Mouse (Mus musculus): Measurements from ENCODE around the gene Antxr1. TPM values are rescaled to one million over a fixed set of nuclear protein-coding genes. Genes with fewer than 3 reads are reported as not detected.

Antxr1 gene
- polyA plus RNA-seq, 1 experiment from 2014 or later: 7.4 TPM

DNA sequence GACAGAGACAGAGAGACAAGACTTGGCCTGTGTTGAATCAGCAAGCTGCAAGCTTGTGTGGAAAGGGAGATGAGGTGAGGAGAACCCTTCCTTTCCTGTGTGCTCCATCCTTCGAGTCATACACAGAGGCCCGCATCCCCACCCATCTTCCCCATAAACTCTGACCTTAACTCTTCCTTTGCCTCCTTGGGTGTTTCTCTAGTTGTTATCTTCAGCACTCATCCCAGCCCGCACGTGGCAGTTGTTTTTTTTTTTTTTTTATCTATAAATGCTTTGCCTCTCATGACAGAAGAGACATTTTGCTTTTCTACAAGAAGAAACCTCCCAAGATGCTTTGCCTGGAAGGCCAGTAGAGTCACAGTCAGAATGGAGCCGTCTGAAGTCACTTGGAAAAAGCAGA is 197.1 kb downstream of the Antxr1 start:
- DNase-seq (ENCODE audit: low spot score): no peak
- H3K27ac ChIP-seq (ENCODE audit: low read depth, low read length): no peak overlapping the region
- H3K4me2 ChIP-seq (replicated peaks; ENCODE audit: low read depth, low read length): no peak overlapping the region
- H3K36me3 ChIP-seq (ENCODE audit: control insufficient read depth, insufficient read depth, low read length): no peaks in the 10 kb centered on the region
- no peak overlapping the region for H3K4me3 ChIP-seq (ENCODE audit: low read depth, low read length)
- H3K9me3 ChIP-seq (ENCODE audit: control insufficient read depth, low read length): no peaks in the 10 kb centered on the region
- H3K4me1 ChIP-seq (replicated peaks; ENCODE audit: control insufficient read depth, insufficient read depth, low read length): no peaks in the 10 kb centered on the region
- H3K9ac ChIP-seq (ENCODE audit: low read depth, low read length): no peak overlapping the region
- no peaks in the 10 kb centered on the region for H3K27me3 ChIP-seq (ENCODE audit: control insufficient read depth, insufficient read depth, low read length)
- WGBS: 84% methylated on average over 5 of the region's 5 CpGs
- ATAC-seq (ENCODE audit: low FRiP score): no peak

DNA sequence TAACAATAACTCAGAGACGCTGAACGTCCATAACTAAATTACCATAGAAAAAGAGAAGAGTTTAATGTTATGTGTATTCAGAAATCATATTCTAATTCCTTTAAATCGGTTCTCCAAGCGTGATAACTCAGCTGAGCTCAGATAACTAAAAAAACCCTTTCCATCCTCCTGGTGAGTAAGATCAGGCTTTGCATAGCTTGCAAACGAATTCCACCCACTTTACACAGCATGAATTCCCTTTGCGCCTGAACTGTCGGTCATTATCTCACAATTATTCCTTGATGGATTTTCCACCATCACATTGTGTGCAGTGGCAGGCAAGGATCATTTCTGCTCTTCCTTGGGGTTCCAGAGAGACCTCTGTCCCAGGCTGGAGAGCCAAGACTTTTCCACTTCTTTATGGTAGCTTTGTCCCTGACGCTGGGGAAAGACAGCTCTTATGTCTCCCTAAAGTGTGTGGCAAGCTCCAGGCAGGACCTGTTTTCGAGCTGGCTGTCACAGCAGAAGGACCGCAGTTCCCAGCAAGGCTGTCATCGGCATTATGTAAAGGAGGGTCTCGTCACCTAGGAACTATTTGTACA is 201.6 kb downstream of the Antxr1 start:
- no peak overlapping the region for H3K9ac ChIP-seq (ENCODE audit: low read depth, low read length)
- 73% methylated on average over 12 of the region's 12 CpGs for WGBS
- H3K27ac ChIP-seq (ENCODE audit: low read depth, low read length): no peak overlapping the region
- H3K36me3 ChIP-seq (ENCODE audit: control insufficient read depth, insufficient read depth, low read length): no peaks in the 10 kb centered on the region
- H3K4me1 ChIP-seq (replicated peaks; ENCODE audit: control insufficient read depth, insufficient read depth, low read length): no peaks in the 10 kb centered on the region
- H3K9me3 ChIP-seq (ENCODE audit: control insufficient read depth, low read length): no peaks in the 10 kb centered on the region; the same call in 1 of the 2 replicates
- DNase-seq (ENCODE audit: low spot score): no peak
- H3K4me2 ChIP-seq (replicated peaks; ENCODE audit: low read depth, low read length): no peak overlapping the region
- H3K4me3 ChIP-seq (ENCODE audit: low read depth, low read length): no peak overlapping the region
- ATAC-seq (ENCODE audit: low FRiP score): no peak
- H3K27me3 ChIP-seq (ENCODE audit: control insufficient read depth, insufficient read depth, low read length): no peaks in the 10 kb centered on the region

DNA sequence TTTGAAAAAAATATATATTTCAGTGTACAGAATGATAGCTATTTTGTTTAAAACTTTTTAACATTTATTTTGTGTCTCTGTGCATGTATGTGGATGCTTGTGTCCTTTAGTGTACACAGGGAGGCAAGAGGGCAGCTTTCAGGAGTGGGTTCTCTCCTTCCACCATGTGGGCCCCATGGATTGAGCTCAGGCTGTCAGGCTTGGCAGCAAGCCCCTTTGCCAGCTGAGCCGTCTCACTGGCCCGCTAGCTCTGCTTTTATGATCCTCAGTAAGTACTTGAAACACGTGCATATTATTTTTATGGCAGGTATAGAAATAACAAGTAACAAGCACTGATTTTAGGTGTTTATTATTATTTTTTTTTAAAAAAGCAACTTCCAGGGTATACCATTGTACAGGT is 202.1 kb downstream of the Antxr1 start:
- no peak overlapping the region for H3K9ac ChIP-seq (ENCODE audit: low read depth, low read length)
- H3K4me2 ChIP-seq (replicated peaks; ENCODE audit: low read depth, low read length): no peak overlapping the region
- WGBS: 90% methylated on average over 3 of the region's 3 CpGs
- ATAC-seq (ENCODE audit: low FRiP score): no peak
- DNase-seq (ENCODE audit: low spot score): no peak
- no peaks in the 10 kb centered on the region; the same call in 1 of the 2 replicates for H3K9me3 ChIP-seq (ENCODE audit: control insufficient read depth, low read length)
- no peak overlapping the region for H3K4me3 ChIP-seq (ENCODE audit: low read depth, low read length)
- H3K27ac ChIP-seq (ENCODE audit: low read depth, low read length): no peak overlapping the region
- H3K27me3 ChIP-seq (ENCODE audit: control insufficient read depth, insufficient read depth, low read length): no peaks in the 10 kb centered on the region
- H3K4me1 ChIP-seq (replicated peaks; ENCODE audit: control insufficient read depth, insufficient read depth, low read length): no peaks in the 10 kb centered on the region
- no peaks in the 10 kb centered on the region for H3K36me3 ChIP-seq (ENCODE audit: control insufficient read depth, insufficient read depth, low read length)

DNA sequence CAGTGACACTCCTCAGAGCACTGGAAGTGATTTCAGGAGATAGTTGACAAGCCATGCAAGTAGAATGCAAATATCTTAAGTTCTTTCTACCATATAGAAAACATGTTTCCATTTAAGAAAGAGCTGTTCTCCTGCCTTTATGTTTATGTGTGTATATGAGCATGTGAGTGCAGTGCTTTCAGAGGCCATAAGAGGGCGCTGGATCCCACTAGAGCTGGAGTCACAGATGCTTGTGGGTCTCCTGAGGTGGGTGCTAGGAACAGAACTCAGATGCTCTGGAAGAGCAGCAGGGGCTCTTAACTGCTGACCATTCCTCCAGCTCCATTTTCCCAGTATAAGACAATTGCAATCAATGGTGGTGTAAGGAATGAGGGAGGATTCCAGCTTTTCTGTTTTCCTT is 204.5 kb downstream of the Antxr1 start:
- H3K4me2 ChIP-seq (replicated peaks; ENCODE audit: low read depth, low read length): no peak overlapping the region
- H3K27ac ChIP-seq (ENCODE audit: low read depth, low read length): no peak overlapping the region
- WGBS: 60% methylated on average over 1 of the region's 1 CpGs
- DNase-seq (ENCODE audit: low spot score) (no peak), ATAC-seq (ENCODE audit: low FRiP score) (no peak)
- H3K27me3 ChIP-seq (ENCODE audit: control insufficient read depth, insufficient read depth, low read length): no peaks in the 10 kb centered on the region
- H3K9ac ChIP-seq (ENCODE audit: low read depth, low read length): no peak overlapping the region
- no peaks in the 10 kb centered on the region for H3K4me1 ChIP-seq (replicated peaks; ENCODE audit: control insufficient read depth, insufficient read depth, low read length)
- no peaks in the 10 kb centered on the region; the same call in 1 of the 2 replicates for H3K9me3 ChIP-seq (ENCODE audit: control insufficient read depth, low read length)
- H3K36me3 ChIP-seq (ENCODE audit: control insufficient read depth, insufficient read depth, low read length): no peaks in the 10 kb centered on the region
- no peak overlapping the region for H3K4me3 ChIP-seq (ENCODE audit: low read depth, low read length)

DNA sequence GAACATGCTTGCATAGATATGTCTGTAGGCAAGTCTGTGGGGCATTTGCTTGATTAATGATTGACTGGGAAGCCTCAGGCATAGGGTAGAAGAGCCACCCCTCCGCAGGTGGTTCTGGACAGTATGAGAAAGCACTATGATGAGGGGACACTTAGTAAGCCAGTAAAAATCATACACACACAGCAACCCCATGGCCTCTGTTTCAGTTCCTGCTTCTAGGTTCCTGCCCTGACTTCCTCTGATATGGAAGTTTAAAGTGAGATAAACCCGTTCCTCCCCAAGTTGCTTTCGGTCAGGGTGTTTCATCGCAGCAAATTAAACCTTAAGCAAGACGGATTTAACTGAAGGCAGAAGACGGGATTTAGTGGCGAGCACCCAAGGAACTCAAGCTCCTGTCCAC is 205.0 kb downstream of the Antxr1 start:
- Histone ChIP-seq H3K4me3 (ENCODE audit: low read depth, low read length) (no peak overlapping the region), H3K27me3 (ENCODE audit: control insufficient read depth, insufficient read depth, low read length) (no peaks in the 10 kb centered on the region), H3K4me2 (replicated peaks; ENCODE audit: low read depth, low read length) (no peak overlapping the region), H3K36me3 (ENCODE audit: control insufficient read depth, insufficient read depth, low read length) (no peaks in the 10 kb centered on the region), H3K9ac (ENCODE audit: low read depth, low read length) (no peak overlapping the region), H3K27ac (ENCODE audit: low read depth, low read length) (no peak overlapping the region), H3K9me3 (ENCODE audit: control insufficient read depth, low read length) (no peaks in the 10 kb centered on the region; the same call in 1 of the 2 replicates), H3K4me1 (replicated peaks; ENCODE audit: control insufficient read depth, insufficient read depth, low read length) (no peaks in the 10 kb centered on the region)
- DNase-seq (ENCODE audit: low spot score) (no peak), ATAC-seq (ENCODE audit: low FRiP score) (no peak)
- 94% methylated on average over 7 of the region's 7 CpGs for WGBS

DNA sequence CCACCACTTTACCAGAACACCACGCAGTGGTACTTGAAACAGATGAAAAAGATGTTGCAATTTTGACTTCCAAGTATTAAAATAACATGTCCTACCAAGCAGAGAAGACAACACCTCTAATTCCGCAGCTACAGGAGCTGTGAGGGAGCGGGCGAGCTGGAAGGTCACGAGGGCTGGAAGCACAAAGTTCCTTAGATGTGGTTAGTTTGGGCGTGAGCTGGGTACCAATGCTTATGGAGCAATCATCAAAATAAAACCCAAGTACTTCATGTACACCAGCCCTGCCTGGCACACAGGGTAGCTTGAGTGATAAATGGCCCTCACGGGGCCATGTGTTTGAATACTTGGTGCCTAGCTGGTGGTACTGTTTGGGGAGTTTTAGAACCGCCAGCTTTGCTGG is 205.8 kb downstream of the Antxr1 start:
- WGBS: 95% methylated on average over 8 of the region's 8 CpGs
- no peak overlapping the region for H3K9ac ChIP-seq (ENCODE audit: low read depth, low read length)
- no peak overlapping the region for H3K27ac ChIP-seq (ENCODE audit: low read depth, low read length)
- H3K27me3 ChIP-seq (ENCODE audit: control insufficient read depth, insufficient read depth, low read length): no peaks in the 10 kb centered on the region
- H3K4me1 ChIP-seq (replicated peaks; ENCODE audit: control insufficient read depth, insufficient read depth, low read length): no peaks in the 10 kb centered on the region
- DNase-seq (ENCODE audit: low spot score) (no peak), ATAC-seq (ENCODE audit: low FRiP score) (no peak)
- H3K36me3 ChIP-seq (ENCODE audit: control insufficient read depth, insufficient read depth, low read length): no peaks in the 10 kb centered on the region
- H3K9me3 ChIP-seq (ENCODE audit: control insufficient read depth, low read length): no peaks in the 10 kb centered on the region; the same call in 1 of the 2 replicates
- H3K4me2 ChIP-seq (replicated peaks; ENCODE audit: low read depth, low read length): no peak overlapping the region
- H3K4me3 ChIP-seq (ENCODE audit: low read depth, low read length): no peak overlapping the region

DNA sequence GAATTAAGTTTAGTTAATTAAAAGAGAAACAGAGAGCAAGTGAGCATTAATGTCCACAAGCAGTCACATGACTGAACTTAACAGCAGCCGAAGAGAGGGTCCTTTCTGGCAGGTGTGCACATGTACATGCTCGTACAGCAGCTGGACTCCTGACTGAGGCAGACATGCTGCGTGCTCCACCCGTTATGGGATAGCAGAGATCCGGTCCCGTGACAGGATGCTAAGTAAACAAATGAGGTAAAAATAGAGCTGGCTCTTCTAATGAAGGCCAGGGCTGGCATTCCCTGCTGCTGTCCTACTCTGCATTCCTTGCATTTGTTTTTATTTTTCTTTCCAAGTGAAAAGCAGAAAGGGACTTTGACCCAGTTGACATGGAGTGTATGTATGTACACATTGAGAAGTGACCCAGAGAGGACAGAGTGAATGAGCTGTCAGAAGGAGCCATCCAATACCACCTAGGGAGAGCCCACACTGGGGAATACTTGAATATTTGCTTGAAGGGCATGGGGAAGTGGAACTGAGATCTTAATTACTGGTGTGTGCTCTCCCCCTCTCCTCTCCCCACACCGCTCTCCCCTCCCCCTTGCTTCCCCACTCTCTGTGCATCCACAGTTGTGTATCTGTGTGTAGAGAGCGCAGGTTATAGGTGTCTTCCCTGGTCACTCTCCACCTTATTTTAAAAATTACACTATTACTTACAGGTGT is 208.4 kb downstream of the Antxr1 start:
- DNase-seq (ENCODE audit: low spot score) (no peak), ATAC-seq (ENCODE audit: low FRiP score) (no peak)
- H3K4me3 ChIP-seq (ENCODE audit: low read depth, low read length): no peak overlapping the region
- H3K36me3 ChIP-seq (ENCODE audit: control insufficient read depth, insufficient read depth, low read length): no peaks in the 10 kb centered on the region
- H3K9ac ChIP-seq (ENCODE audit: low read depth, low read length): no peak overlapping the region
- H3K27me3 ChIP-seq (ENCODE audit: control insufficient read depth, insufficient read depth, low read length): no peaks in the 10 kb centered on the region
- H3K4me2 ChIP-seq (replicated peaks; ENCODE audit: low read depth, low read length): no peak overlapping the region
- no peaks in the 10 kb centered on the region; the same call in 1 of the 2 replicates for H3K9me3 ChIP-seq (ENCODE audit: control insufficient read depth, low read length)
- H3K4me1 ChIP-seq (replicated peaks; ENCODE audit: control insufficient read depth, insufficient read depth, low read length): no peaks in the 10 kb centered on the region
- no peak overlapping the region for H3K27ac ChIP-seq (ENCODE audit: low read depth, low read length)
- WGBS: 73% methylated on average over 7 of the region's 8 CpGs

DNA sequence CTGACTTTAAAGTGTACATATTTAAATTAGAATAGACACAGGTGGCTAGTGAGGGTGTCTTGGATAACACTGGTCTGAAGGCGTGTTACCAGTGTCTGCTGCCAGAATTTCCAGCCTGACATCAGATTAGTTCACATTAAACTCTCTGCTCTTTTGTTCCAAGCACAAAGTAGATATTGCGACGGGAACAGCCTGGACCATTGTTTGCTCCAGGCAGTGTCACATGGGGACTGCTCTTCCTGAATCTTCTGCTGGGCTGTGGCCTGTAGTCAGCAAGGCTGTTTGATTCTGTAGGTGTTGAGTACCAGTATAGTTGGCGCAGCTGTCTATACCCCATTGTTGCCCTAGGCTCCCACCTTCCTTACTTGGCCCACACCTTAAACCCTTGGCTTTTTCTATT is 211.6 kb downstream of the Antxr1 start:
- no peak overlapping the region for H3K9ac ChIP-seq (ENCODE audit: low read depth, low read length)
- no peak overlapping the region for H3K27ac ChIP-seq (ENCODE audit: low read depth, low read length)
- DNase-seq (ENCODE audit: low spot score): no peak
- H3K27me3 ChIP-seq (ENCODE audit: control insufficient read depth, insufficient read depth, low read length): no peaks in the 10 kb centered on the region
- H3K4me2 ChIP-seq (replicated peaks; ENCODE audit: low read depth, low read length): no peak overlapping the region
- no peaks in the 10 kb centered on the region for H3K36me3 ChIP-seq (ENCODE audit: control insufficient read depth, insufficient read depth, low read length)
- H3K4me1 ChIP-seq (replicated peaks; ENCODE audit: control insufficient read depth, insufficient read depth, low read length): no peaks in the 10 kb centered on the region
- no peaks in the 10 kb centered on the region for H3K9me3 ChIP-seq (ENCODE audit: control insufficient read depth, low read length)
- no peak for ATAC-seq (ENCODE audit: low FRiP score)
- WGBS: 88% methylated on average over 4 of the region's 4 CpGs
- no peak overlapping the region for H3K4me3 ChIP-seq (ENCODE audit: low read depth, low read length)

DNA sequence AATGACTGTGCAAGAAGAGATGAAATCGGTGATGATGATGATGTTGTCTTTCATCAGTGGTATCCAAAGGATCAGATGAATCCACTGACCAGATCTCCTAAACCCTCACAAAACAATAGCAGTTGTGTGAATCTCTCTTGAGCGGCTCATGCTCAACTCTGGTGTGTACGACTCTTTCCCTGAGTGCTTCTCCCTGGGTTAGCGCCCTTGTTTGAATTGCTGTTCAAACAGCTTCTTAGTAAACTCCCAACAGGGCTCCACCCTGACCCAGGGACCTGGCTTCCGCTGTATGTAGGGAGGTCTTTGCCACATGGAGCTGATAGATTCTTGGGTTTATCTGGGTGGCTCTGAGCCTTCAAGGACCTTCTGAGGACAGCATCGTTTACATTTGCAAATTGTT is 212.2 kb downstream of the Antxr1 start:
- ATAC-seq (ENCODE audit: low FRiP score) (no peak), DNase-seq (ENCODE audit: low spot score) (no peak)
- Histone ChIP-seq H3K36me3 (ENCODE audit: control insufficient read depth, insufficient read depth, low read length) (no peaks in the 10 kb centered on the region), H3K9me3 (ENCODE audit: control insufficient read depth, low read length) (no peaks in the 10 kb centered on the region), H3K27me3 (ENCODE audit: control insufficient read depth, insufficient read depth, low read length) (no peaks in the 10 kb centered on the region), H3K4me1 (replicated peaks; ENCODE audit: control insufficient read depth, insufficient read depth, low read length) (no peaks in the 10 kb centered on the region), H3K4me2 (replicated peaks; ENCODE audit: low read depth, low read length) (no peak overlapping the region), H3K4me3 (ENCODE audit: low read depth, low read length) (no peak overlapping the region), H3K27ac (ENCODE audit: low read depth, low read length) (no peak overlapping the region), H3K9ac (ENCODE audit: low read depth, low read length) (no peak overlapping the region)
- 86% methylated on average over 6 of the region's 6 CpGs for WGBS

Measured in hindbrain, embryonic 11.5 days (tissue).